Mouse (Mus musculus) midbrain, postnatal 0 days (tissue): ENCODE results near the gene Pdpr. TPM values are rescaled to one million over a fixed set of nuclear protein-coding genes. Genes with fewer than 3 reads are reported as not detected.

Experiments
- ATAC-seq: fragments of 200-750 bp; cut with Nextera tagmentation; 2 replicates; pipeline ENCODE4 v1.8.0; 2017; ENCODE audit warnings: moderate number of reproducible peaks, mild to moderate bottlenecking, moderate TSS enrichment, moderate library complexity; ENCODE audit not compliant: low FRiP score
- DNase-seq: peaks from one replicate; pipeline ENCODE4 v3.0.0-alpha.2; 2015; ENCODE audit warnings: low spot score
- H3K27ac ChIP-seq: fragments of 300-500 bp; sonication (generic); 2 replicates; pipeline ENCODE4 v1.5.1; 2014; ENCODE audit warnings: low read depth, mild to moderate bottlenecking, low read length, mixed read lengths
- H3K27me3 ChIP-seq: fragments of 300-500 bp; sonication (generic); 2 replicates; pipeline ENCODE4 v1.6.1; 2014; ENCODE audit warnings: low read length, control low read depth, mixed read lengths; ENCODE audit not compliant: insufficient read depth
- H3K36me3 ChIP-seq: fragments of 300-500 bp; sonication (generic); 2 replicates; pipeline ENCODE4 v1.6.1; 2014; ENCODE audit warnings: low read length, control low read depth, mixed read lengths; ENCODE audit not compliant: insufficient read depth
- H3K4me1 ChIP-seq: fragments of 300-500 bp; sonication (generic); 2 replicates; pipeline ENCODE4 v1.6.1; 2014; ENCODE audit warnings: mild to moderate bottlenecking, control low read depth, antibody characterized with exemption, low read length, mixed read lengths; ENCODE audit not compliant: insufficient read depth
- H3K4me2 ChIP-seq: fragments of 300-500 bp; sonication (generic); 2 replicates; pipeline ENCODE4 v1.6.1; 2014; ENCODE audit warnings: low read depth, mild to moderate bottlenecking, low read length, mixed read lengths; ENCODE audit not compliant: poor library complexity, severe bottlenecking
- H3K4me3 ChIP-seq: fragments of 300-500 bp; sonication (generic); 2 replicates; pipeline ENCODE4 v1.5.1; 2014; ENCODE audit warnings: low read depth, mild to moderate bottlenecking, low read length, moderate library complexity
- H3K9ac ChIP-seq: fragments of 300-500 bp; sonication (generic); replicated peaks from 2 replicates; pipeline ENCODE4 v1.6.1; 2014; ENCODE audit warnings: mild to moderate bottlenecking, low read length, moderate library complexity, mixed read lengths; ENCODE audit not compliant: poor library complexity, severe bottlenecking
- H3K9me3 ChIP-seq: fragments of 300-500 bp; sonication (generic); 2 replicates; pipeline ENCODE4 v1.6.1; 2016; ENCODE audit warnings: low read length, control low read depth
- CTCF ChIP-seq: IDR thresholded peaks from 2 replicates; pipeline ENCODE4 v1.5.1; 2016; ENCODE audit warnings: antibody characterized with exemption, mild to moderate bottlenecking
- WGBS: fragments of 180-500 bp; shearing (Covaris S2); extraction: QIAGEN DNeasy Blood & Tissue Kit; methylation state at CpG from one replicate; pipeline ENCODE4 v1.1.7; 2014; 5-methylcytosine and 5-hydroxymethylcytosine counted together
- polyA plus RNA-seq: library from polyadenylated mRNA; unstranded; fragments of >200 nt; fragmentation: Nextera tagmentation; extraction: Ambion mirVana; gene quantifications from 2 replicates; pipeline ENCODE4 v1.2.1, GENCODE M21; 2015
- total RNA-seq: library from RNA; depleted of rRNA; stranded (reverse); fragments of >200 nt; gene quantifications from 2 replicates; pipeline ENCODE4 v1.2.3, GENCODE M21; 2014; rRNA removed

Pdpr gene
- total and polyA plus RNA-seq, 2 experiments from 2014 or later, result 9.5 to 19.3 TPM

DNA sequence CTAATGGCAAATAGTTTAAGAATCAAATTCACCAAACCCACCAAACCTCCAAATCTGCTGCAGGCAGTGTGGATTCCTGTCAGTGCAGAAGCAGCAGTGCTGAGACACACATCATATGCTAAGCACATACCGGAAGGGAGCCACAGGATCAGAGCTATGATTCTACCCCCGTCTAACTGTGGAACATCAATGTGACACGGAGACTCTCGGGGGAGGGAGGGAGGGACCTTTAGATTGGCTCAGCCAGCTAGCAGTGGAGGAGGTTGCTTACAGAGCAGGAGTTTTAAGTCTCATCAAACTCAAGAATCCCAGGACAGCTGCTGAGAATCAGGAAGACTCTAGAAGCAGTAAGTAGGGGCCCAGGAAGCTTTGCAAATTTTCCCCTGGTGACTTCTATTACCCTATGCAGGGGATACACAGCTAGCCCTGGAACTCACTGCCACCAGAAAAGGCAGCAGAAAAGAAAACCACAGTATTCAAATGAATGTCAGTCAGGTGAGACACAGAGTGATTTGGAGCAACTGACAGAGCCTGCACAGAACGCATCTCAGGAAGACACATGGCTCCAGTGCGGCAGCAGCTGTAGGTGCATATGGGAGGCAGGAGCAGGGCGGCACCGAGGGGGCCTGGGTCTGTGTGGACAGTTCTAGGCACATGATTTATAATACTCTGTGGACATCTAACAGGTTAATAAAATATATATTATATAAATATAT, 61.4 kb downstream of the Pdpr start:
- Histone ChIP-seq H3K4me3 (no peak overlapping the region), H3K9me3 (no peaks in the 10 kb centered on the region), H3K27me3 (no peaks in the 10 kb centered on the region), H3K4me2 (no peak overlapping the region), H3K4me1 (no peaks in the 10 kb centered on the region), H3K9ac (no peak overlapping the region), H3K36me3 (peaks cover 64% of the 10 kb centered on the region), H3K27ac (no peak overlapping the region)
- DNase-seq (no peak), ATAC-seq (no peak)
- 92% methylated on average over 8 of the region's 8 CpGs for WGBS
- no peak for TF ChIP-seq CTCF

DNA sequence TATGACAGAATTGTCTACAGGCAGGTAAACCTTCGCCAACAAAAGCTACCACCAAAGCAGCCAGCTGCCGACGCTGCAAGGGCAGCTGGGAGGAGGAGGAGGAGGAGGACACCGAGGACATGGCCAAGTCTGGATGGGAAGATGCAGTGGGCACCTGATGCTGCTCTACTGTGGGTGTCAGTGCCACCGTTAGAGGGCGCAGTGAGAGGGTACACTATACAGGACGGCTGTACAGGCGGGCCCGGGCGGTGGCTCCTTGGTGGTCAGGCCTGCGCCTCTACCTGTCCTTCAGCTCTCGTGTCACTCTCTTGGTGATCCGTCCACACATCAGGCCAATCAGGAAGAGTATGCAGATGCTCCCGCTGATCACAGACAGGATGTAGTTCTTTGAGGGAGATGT, 63.2 kb downstream of the Pdpr start:
- Histone ChIP-seq H3K9me3 (no peaks in the 10 kb centered on the region), H3K9ac (no peak overlapping the region), H3K36me3 (peaks cover 69% of the 10 kb centered on the region), H3K4me2 (no peak overlapping the region), H3K4me1 (no peaks in the 10 kb centered on the region), H3K4me3 (no peak overlapping the region), H3K27ac (no peak overlapping the region), H3K27me3 (no peaks in the 10 kb centered on the region)
- peak; percentile 42 for DNase-seq
- TF ChIP-seq CTCF, result peak; percentile 68
- WGBS, result 49% methylated on average over 14 of the region's 14 CpGs
- ATAC-seq, result no peak

DNA sequence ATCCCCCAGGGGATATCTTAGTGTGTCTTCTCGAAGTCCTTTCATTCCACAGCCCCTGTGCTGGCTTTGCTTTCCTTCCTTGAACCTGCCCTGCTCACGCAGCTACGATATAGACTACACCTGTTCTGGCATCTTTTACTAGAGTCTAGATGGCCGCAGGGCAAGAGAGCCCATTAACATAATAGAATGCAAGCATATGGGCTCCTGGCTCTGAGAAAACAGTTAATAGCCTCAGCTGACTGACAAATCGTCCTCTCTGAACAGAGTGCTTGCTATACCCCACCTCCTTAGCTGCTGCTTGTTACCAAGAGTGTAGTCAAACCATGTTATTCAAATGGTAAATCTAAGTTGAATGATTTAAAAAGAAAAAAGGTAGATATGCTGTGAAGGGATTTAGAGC, 77.2 kb downstream of the Pdpr start:
- Histone ChIP-seq H3K27me3 (no peaks in the 10 kb centered on the region), H3K36me3 (peaks cover 66% of the 10 kb centered on the region), H3K9ac (no peak overlapping the region), H3K27ac (no peak overlapping the region), H3K4me2 (no peak overlapping the region), H3K4me1 (no peaks in the 10 kb centered on the region), H3K9me3 (no peaks in the 10 kb centered on the region), H3K4me3 (no peak overlapping the region)
- peak; percentile 1 for DNase-seq
- no peak for ATAC-seq
- whole genome bisulfite sequencing, result 77% methylated on average over 5 of the region's 5 CpGs
- no peak for TF ChIP-seq CTCF

DNA sequence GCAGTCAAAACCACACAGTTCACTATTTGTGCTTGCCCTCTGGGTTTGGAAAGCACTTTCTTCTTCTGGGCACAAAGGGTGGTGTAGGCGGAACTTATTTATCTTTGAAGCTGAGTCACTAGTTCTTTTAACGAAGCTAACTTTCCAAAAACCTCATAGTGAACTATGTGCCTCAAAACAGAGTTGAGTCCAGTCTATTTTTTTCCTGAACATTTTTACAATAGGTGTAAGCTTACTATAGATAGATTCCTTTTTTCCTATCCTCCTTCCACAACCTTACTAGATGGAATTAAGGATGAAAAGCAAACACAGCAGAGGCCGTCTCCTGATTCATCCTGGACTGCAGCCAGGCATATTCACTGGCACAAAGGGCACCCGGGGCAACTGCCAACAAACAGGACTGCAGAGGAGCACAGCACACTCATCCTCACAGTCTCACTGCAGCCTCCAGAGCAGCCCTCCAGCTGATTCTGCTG, 91.1 kb downstream of the Pdpr start:
- no peak overlapping the region for H3K4me3 ChIP-seq
- no peak overlapping the region for H3K4me2 ChIP-seq
- TF ChIP-seq CTCF, result no peak
- H3K36me3 ChIP-seq, result peaks cover 40% of the 10 kb centered on the region
- H3K27ac ChIP-seq, result no peak overlapping the region
- no peaks in the 10 kb centered on the region for H3K27me3 ChIP-seq
- no peak for ATAC-seq
- peak; percentile 66 for DNase-seq
- no peaks in the 10 kb centered on the region for H3K9me3 ChIP-seq
- H3K4me1 ChIP-seq, result no peaks in the 10 kb centered on the region
- 65% methylated on average over 4 of the region's 4 CpGs for WGBS
- H3K9ac ChIP-seq, result no peak overlapping the region

Other genes starting within 250 kb of the Pdpr start
- 45.8 and 50.9 TPM in 2 replicates for gene Cog4, start 248.0 kb upstream of the Pdpr start, total RNA-seq
- gene Cog4, start 248.0 kb upstream of the Pdpr start, polyA plus RNA-seq, result 51.0 and 53.9 TPM in 2 replicates
- 82.9 and 93.2 TPM in 2 replicates for gene Sf3b3, start 247.8 kb upstream of the Pdpr start, total RNA-seq
- gene Sf3b3, start 247.8 kb upstream of the Pdpr start, polyA plus RNA-seq, result 59.8 and 65.0 TPM in 2 replicates
- gene Fuk, start 192.1 kb upstream of the Pdpr start, total RNA-seq, result 11.8 and 15.5 TPM in 2 replicates
- 3.5 and 4.4 TPM in 2 replicates for gene Fuk, start 192.1 kb upstream of the Pdpr start, polyA plus RNA-seq
- 39.7 and 45.7 TPM in 2 replicates for gene St3gal2, start 174.7 kb upstream of the Pdpr start, total RNA-seq
- 20.4 and 21.3 TPM in 2 replicates for gene St3gal2, start 174.7 kb upstream of the Pdpr start, polyA plus RNA-seq
- gene Ddx19a, start 96.8 kb upstream of the Pdpr start, total RNA-seq, result 31.6 and 32.5 TPM in 2 replicates
- 12.3 and 13.4 TPM in 2 replicates for gene Ddx19a, start 96.8 kb upstream of the Pdpr start, polyA plus RNA-seq
- gene Ddx19b, start 62.9 kb upstream of the Pdpr start, total RNA-seq, result 11.0 and 14.7 TPM in 2 replicates
- gene Ddx19b, start 62.9 kb upstream of the Pdpr start, polyA plus RNA-seq, result 5.0 and 5.2 TPM in 2 replicates
- gene Aars, start 61.5 kb upstream of the Pdpr start, total RNA-seq, result 110 and 111 TPM in 2 replicates
- 86.8 and 91.9 TPM in 2 replicates for gene Aars, start 61.5 kb upstream of the Pdpr start, polyA plus RNA-seq
- gene Exosc6, start 38.3 kb upstream of the Pdpr start, total RNA-seq, result not detected in 2 replicates
- not detected in 2 replicates for gene Exosc6, start 38.3 kb upstream of the Pdpr start, polyA plus RNA-seq
- not detected in 2 replicates for gene Clec18a, start 2.2 kb upstream of the Pdpr start, total RNA-seq
- gene Clec18a, start 2.2 kb upstream of the Pdpr start, polyA plus RNA-seq, result 0.10 and 0.39 TPM in 2 replicates
- gene Glg1, start 164.6 kb downstream of the Pdpr start, total RNA-seq, result 37.4 and 53.6 TPM in 2 replicates
- 45.7 and 50.9 TPM in 2 replicates for gene Glg1, start 164.6 kb downstream of the Pdpr start, polyA plus RNA-seq
- gene Rfwd3, start 205.6 kb downstream of the Pdpr start, total RNA-seq, result 17.2 and 19.2 TPM in 2 replicates
- 10.3 and 10.5 TPM in 2 replicates for gene Rfwd3, start 205.6 kb downstream of the Pdpr start, polyA plus RNA-seq
- gene Mlkl, start 243.5 kb downstream of the Pdpr start, total RNA-seq, result not detected in 2 replicates
- gene Mlkl, start 243.5 kb downstream of the Pdpr start, polyA plus RNA-seq, result 0.43 and 0.56 TPM in 2 replicates